Mouse (Mus musculus): Measurements from ENCODE around the gene Hoxc8. TPM values are rescaled to one million over a fixed set of nuclear protein-coding genes. Genes with fewer than 3 reads are reported as not detected.

Hoxc8 gene
- polyA plus RNA-seq (2015; fragmentation: Nextera tagmentation; extraction: Ambion mirVana) = 8.7 and 11.1 TPM in 2 replicates

- H3K9ac ChIP-seq = peak within 1 kb of the TSS; percentile 68
- H3K9me3 ChIP-seq (replicated peaks) = no peaks in the 10 kb centered on the region
- peak within 1 kb of the TSS; percentile 89 for H3K27ac ChIP-seq
- peak within 1 kb of the TSS; percentile 86 for H3K4me2 ChIP-seq
- peak within 1 kb of the TSS; percentile 57 for H3K4me3 ChIP-seq (replicated peaks)
- H3K4me1 ChIP-seq = peaks cover 84% of the 10 kb centered on the region
- WGBS = 1% methylated on average over 69 of the region's 69 CpGs
- peaks cover 79% of the 10 kb centered on the region for H3K27me3 ChIP-seq
- H3K36me3 ChIP-seq = no peaks in the 10 kb centered on the region
- ATAC-seq (replicated peaks; ENCODE audit: low FRiP score) = 0 out of 2 replicates have a peak, but pooled peaks have one; percentile 26
Measured at GRCm38 (mm10) chr15:102990461-102991397, at the start of gene Hoxc8. Gene Hoxc8, plus strand, starts transcription at chr15:102990607.

GRCm38 (mm10) chr15:102942739-102943467, 47.5 kb upstream of the Hoxc8 start:
- Histone ChIP-seq H3K27me3 (peaks cover 100% of the 10 kb centered on the region), H3K27ac (no peak overlapping the region), H3K9me3 (replicated peaks) (no peaks in the 10 kb centered on the region), H3K4me3 (replicated peaks) (peak overlapping the region; percentile 41), H3K36me3 (no peaks in the 10 kb centered on the region), H3K4me2 (peak overlapping the region; percentile 60), H3K4me1 (peaks cover 18% of the 10 kb centered on the region), H3K9ac (0 out of 2 replicates have a peak overlapping the region, but pooled peaks have one; percentile 21)
- peak; percentile 61 for ATAC-seq (replicated peaks; ENCODE audit: low FRiP score)
- WGBS = under 1% methylated on average over 53 of the region's 53 CpGs

GRCm38 (mm10) chr15:102943468-102943813, 47.0 kb upstream of the Hoxc8 start:
- Histone ChIP-seq H3K36me3 (no peaks in the 10 kb centered on the region), H3K4me3 (replicated peaks) (peak overlapping the region; percentile 41; the same call in 1 of the 2 replicates)
- ATAC-seq (replicated peaks; ENCODE audit: low FRiP score) = peak; percentile 65; the same call in 1 of the 2 replicates

GRCm38 (mm10) chr15:102945185-102946077, 45.0 kb upstream of the Hoxc8 start:
- H3K36me3 ChIP-seq = no peaks in the 10 kb centered on the region
- no peak overlapping the region for H3K9ac ChIP-seq
- no peaks in the 10 kb centered on the region for H3K9me3 ChIP-seq (replicated peaks)
- H3K4me3 ChIP-seq (replicated peaks) = no peak overlapping the region
- H3K27ac ChIP-seq = no peak overlapping the region
- no peak overlapping the region for H3K4me2 ChIP-seq
- H3K4me1 ChIP-seq = peaks cover 16% of the 10 kb centered on the region
- no peak for ATAC-seq (replicated peaks; ENCODE audit: low FRiP score)
- WGBS = 13% methylated on average over 22 of the region's 22 CpGs
- H3K27me3 ChIP-seq = peaks cover 99% of the 10 kb centered on the region

More at GRCm38 (mm10) chr15:102943468-102943813, 47.0 kb upstream of the Hoxc8 start:
- Histone ChIP-seq H3K9ac (no peak overlapping the region), H3K4me1 (peaks cover 18% of the 10 kb centered on the region), H3K27me3 (peaks cover 100% of the 10 kb centered on the region), H3K4me2 (peak overlapping the region; percentile 60), H3K27ac (no peak overlapping the region), H3K9me3 (replicated peaks) (no peaks in the 10 kb centered on the region)
- WGBS = 8% methylated on average over 5 of the region's 5 CpGs

GRCm38 (mm10) chr15:102947276-102947675, 43.1 kb upstream of the Hoxc8 start:
- H3K9ac ChIP-seq = no peak overlapping the region
- WGBS = 5% methylated on average over 9 of the region's 9 CpGs
- no peaks in the 10 kb centered on the region for H3K9me3 ChIP-seq (replicated peaks)
- ATAC-seq (replicated peaks; ENCODE audit: low FRiP score) = no peak
- H3K27me3 ChIP-seq = peaks cover 99% of the 10 kb centered on the region
- H3K4me2 ChIP-seq = no peak overlapping the region
- H3K36me3 ChIP-seq = no peaks in the 10 kb centered on the region
- H3K4me3 ChIP-seq (replicated peaks) = no peak overlapping the region
- H3K4me1 ChIP-seq = peaks cover 19% of the 10 kb centered on the region
- H3K27ac ChIP-seq = no peak overlapping the region

- Histone ChIP-seq H3K4me1 (peaks cover 15% of the 10 kb centered on the region), H3K36me3 (no peaks in the 10 kb centered on the region), H3K9ac (no peak overlapping the region), H3K9me3 (replicated peaks) (no peaks in the 10 kb centered on the region), H3K4me3 (replicated peaks) (no peak overlapping the region), H3K4me2 (no peak overlapping the region), H3K27ac (no peak overlapping the region), H3K27me3 (peaks cover 99% of the 10 kb centered on the region)
- 32% methylated on average over 2 of the region's 2 CpGs for WGBS
- ATAC-seq (replicated peaks; ENCODE audit: low FRiP score) = no peak
Measured at GRCm38 (mm10) chr15:102948842-102949241, 41.6 kb upstream of the Hoxc8 start.

- Histone ChIP-seq H3K4me1 (peaks cover 23% of the 10 kb centered on the region), H3K4me3 (replicated peaks) (no peak overlapping the region), H3K27ac (no peak overlapping the region), H3K9me3 (replicated peaks) (no peaks in the 10 kb centered on the region), H3K4me2 (0 out of 2 replicates have a peak overlapping the region, but pooled peaks have one; percentile 16), H3K27me3 (peaks cover 98% of the 10 kb centered on the region), H3K9ac (no peak overlapping the region), H3K36me3 (no peaks in the 10 kb centered on the region)
- ATAC-seq (replicated peaks; ENCODE audit: low FRiP score) = no peak
- 4% methylated on average over 20 of the region's 20 CpGs for WGBS
Measured at GRCm38 (mm10) chr15:102949696-102950095, 40.7 kb upstream of the Hoxc8 start.

GRCm38 (mm10) chr15:102950877-102951276, 39.5 kb upstream of the Hoxc8 start:
- Histone ChIP-seq H3K36me3 (no peaks in the 10 kb centered on the region), H3K9me3 (replicated peaks) (no peaks in the 10 kb centered on the region), H3K27ac (no peak overlapping the region), H3K4me3 (replicated peaks) (no peak overlapping the region), H3K27me3 (peaks cover 88% of the 10 kb centered on the region), H3K4me2 (peak overlapping the region; percentile 36; the same call in 1 of the 2 replicates), H3K4me1 (peaks cover 32% of the 10 kb centered on the region), H3K9ac (no peak overlapping the region)
- no peak for ATAC-seq (replicated peaks; ENCODE audit: low FRiP score)
- WGBS = 32% methylated on average over 2 of the region's 2 CpGs

GRCm38 (mm10) chr15:102953561-102953960, 36.8 kb upstream of the Hoxc8 start:
- WGBS = 30% methylated on average over 6 of the region's 6 CpGs
- H3K9me3 ChIP-seq (replicated peaks) = no peaks in the 10 kb centered on the region
- peaks cover 84% of the 10 kb centered on the region for H3K27me3 ChIP-seq
- H3K27ac ChIP-seq = no peak overlapping the region
- H3K9ac ChIP-seq = 0 out of 2 replicates have a peak overlapping the region, but pooled peaks have one; percentile 21
- no peaks in the 10 kb centered on the region for H3K36me3 ChIP-seq
- H3K4me1 ChIP-seq = peaks cover 56% of the 10 kb centered on the region
- peak overlapping the region; percentile 59 for H3K4me3 ChIP-seq (replicated peaks)
- peak overlapping the region; percentile 78 for H3K4me2 ChIP-seq
- no peak for ATAC-seq (replicated peaks; ENCODE audit: low FRiP score)

- peak within 1 kb of the TSS; percentile 70 for H3K9ac ChIP-seq
- H3K9me3 ChIP-seq (replicated peaks) = no peaks in the 10 kb centered on the region
- peak within 1 kb of the TSS; percentile 93 for H3K27ac ChIP-seq
- H3K27me3 ChIP-seq = peaks cover 79% of the 10 kb centered on the region
- no peaks in the 10 kb centered on the region for H3K36me3 ChIP-seq
- peak within 1 kb of the TSS; percentile 78 for H3K4me2 ChIP-seq
- peak within 1 kb of the TSS; percentile 59 for H3K4me3 ChIP-seq (replicated peaks)
- WGBS = under 1% methylated on average over 56 of the region's 57 CpGs
- peaks cover 60% of the 10 kb centered on the region for H3K4me1 ChIP-seq
- peak; percentile 19 for ATAC-seq (replicated peaks; ENCODE audit: low FRiP score)
Measured at GRCm38 (mm10) chr15:102954192-102955006, 36.0 kb upstream of the Hoxc8 start, which contains the start of gene Hoxc11. Gene Hoxc11, plus strand, starts transcription at chr15:102954427.

All from kidney, embryonic 15.5 days (tissue).